In genomic region chr17:13353249-13353648, GRCm38 (mm10) we compare ENCODE assay signal across 17 mouse cellular contexts. TPM values are rescaled to one million over a fixed set of nuclear protein-coding genes. Genes with fewer than 3 reads are reported as not detected.
A peak's percentile ranks its signal among the peaks of the same experiment; 100 is the strongest.
DNase-seq lines count a peak whose midpoint lies in the region; ATAC-seq and TF ChIP-seq lines count a peak whose summit lies in the region.
"Not testable (repeated sequence)": the region's sequence is repeated elsewhere in the genome, so short reads cannot be mapped to it uniquely, and the experiment has no call there.
"Had no signal": no experiment of that assay in that cellular context is flagged by ENCODE, and none has a peak within 500 bp of the region (broad histone marks: within the 10 kb centered on the region; RNA-seq: fewer than 3 reads in every experiment).

No protein-coding gene starts in this region.

- not testable (repeated sequence) for TF ChIP-seq EP300 in liver, postnatal 0 days (IDR thresholded peaks at IDR 0.05; ENCODE audit: low read depth)

- H3K4me2 ChIP-seq in hindbrain, embryonic 14.5 days (replicated peaks); liver, postnatal 0 days (ENCODE audit: low read depth, low read length); neural tube, embryonic 11.5 days (ENCODE audit: low read depth): not testable (repeated sequence)

- H3K27ac ChIP-seq in embryonic facial prominence, embryonic 10.5 days (replicated peaks); hindbrain, embryonic 14.5 days; liver, postnatal 0 days (ENCODE audit: low read depth); neural tube, embryonic 11.5 days (ENCODE audit: low read depth, low read length): not testable (repeated sequence)

- not testable (repeated sequence) for H3K27me3 ChIP-seq in embryonic facial prominence, embryonic 10.5 days (replicated peaks; ENCODE audit: low read depth, poor library complexity, severe bottlenecking); hindbrain, embryonic 14.5 days (ENCODE audit: control insufficient read depth, insufficient read depth, low read length); liver, postnatal 0 days (ENCODE audit: insufficient read depth, low read length); neural tube, embryonic 11.5 days (ENCODE audit: control insufficient read depth, insufficient read depth, low read length)

- not testable (repeated sequence) for H3K9ac ChIP-seq in hindbrain, embryonic 14.5 days; liver, postnatal 0 days (replicated peaks); neural tube, embryonic 11.5 days (ENCODE audit: low read length)

- 88% methylated on average over 8 of the region's 8 CpGs for WGBS in embryonic facial prominence, embryonic 10.5 days
- WGBS in hindbrain, embryonic 14.5 days: 89% methylated on average over 8 of the region's 8 CpGs
- 74% methylated on average over 8 of the region's 8 CpGs for WGBS in liver, postnatal 0 days (ENCODE audit: insufficient replicate concordance)
- WGBS in neural tube, embryonic 11.5 days: 86% methylated on average over 8 of the region's 8 CpGs

- peaks cover 43% of the 10 kb centered on the region for H3K9me3 ChIP-seq in embryonic facial prominence, embryonic 10.5 days
- H3K9me3 ChIP-seq in hindbrain, embryonic 14.5 days (ENCODE audit: control insufficient read depth, low read length): peaks cover 19% of the 10 kb centered on the region
- not testable (repeated sequence) for H3K9me3 ChIP-seq in liver, postnatal 0 days (ENCODE audit: low read length)
- H3K9me3 ChIP-seq in neural tube, embryonic 11.5 days (ENCODE audit: control insufficient read depth, low read length): peaks cover 12% of the 10 kb centered on the region; the same call in 1 of the 2 replicates

- not testable (repeated sequence) for ATAC-seq in hindbrain, embryonic 14.5 days (ENCODE audit: low FRiP score); liver, postnatal 0 days; neural tube, embryonic 11.5 days (ENCODE audit: insufficient read depth, low FRiP score, low TSS enrichment)

- H3K4me3 ChIP-seq in embryonic facial prominence, embryonic 10.5 days; hindbrain, embryonic 14.5 days (replicated peaks; ENCODE audit: low read length); liver, postnatal 0 days (ENCODE audit: low read depth, low read length); neural tube, embryonic 11.5 days (ENCODE audit: low read depth, low read length): not testable (repeated sequence)

- peak; percentile 5 for DNase-seq in embryonic facial prominence, embryonic 10.5 days (ENCODE audit: low spot score)
- peak; percentile 74 for DNase-seq in heart, adult 11 months
- DNase-seq in hindbrain, embryonic 14.5 days (ENCODE audit: low spot score): peak; percentile 6
- DNase-seq in liver: peak; percentile 3
- peak; percentile 12 for DNase-seq in liver, postnatal 0 days
- peak; percentile 3 for DNase-seq in neural tube, embryonic 11.5 days (ENCODE audit: low spot score)

- H3K36me3 ChIP-seq in embryonic facial prominence, embryonic 10.5 days (replicated peaks); hindbrain, embryonic 14.5 days (replicated peaks; ENCODE audit: control insufficient read depth, insufficient read depth); liver, postnatal 0 days (replicated peaks; ENCODE audit: insufficient read depth, low read length); neural tube, embryonic 11.5 days (ENCODE audit: control insufficient read depth, insufficient read depth, low read length): not testable (repeated sequence)

- not testable (repeated sequence) for TF ChIP-seq CTCF in liver, postnatal 0 days (IDR thresholded peaks at IDR 0.05; ENCODE audit: low read depth)

- not testable (repeated sequence) for H3K4me1 ChIP-seq in embryonic facial prominence, embryonic 10.5 days; hindbrain, embryonic 14.5 days (replicated peaks; ENCODE audit: control insufficient read depth, insufficient read depth, low read length); liver, postnatal 0 days (ENCODE audit: insufficient read depth); neural tube, embryonic 11.5 days (ENCODE audit: control insufficient read depth, insufficient read depth, low read length)

RNA-seq across cellular contexts. Expression of gene Tcp10c, which starts 1.1 kb away (rescaled TPM):
- polyA plus RNA-seq in embryonic facial prominence, embryonic 10.5 days (2016; fragmentation: Nextera tagmentation; extraction: Ambion mirVana): not detected in 2 replicates
- polyA plus RNA-seq in hindbrain, embryonic 14.5 days (2014; fragmentation: Nextera tagmentation; extraction: Ambion mirVana): 0.16 TPM in 1 of 2 replicates, not detected in the other
- polyA plus RNA-seq in liver, postnatal 0 days (2015; fragmentation: Nextera tagmentation; extraction: Ambion mirVana): not detected in 2 replicates
- not detected in 2 replicates for polyA plus RNA-seq in neural tube, embryonic 11.5 days (2014; fragmentation: Nextera tagmentation; extraction: Ambion mirVana)
- polyA plus RNA-seq: activated CD4-positive, CD25-positive, alpha-beta regulatory T cell, adult 4 months; C2C12; cerebellum, adult 2 months; embryonic facial prominence, embryonic 11.5 days; embryonic facial prominence, embryonic 13.5 days; embryonic facial prominence, embryonic 15.5 days; erythroblast, embryonic 14.5 days; forebrain, embryonic 10.5 days; forebrain, embryonic 15.5 days; forebrain, postnatal 0 days; G1E had no signal

Comparison
In these comparisons a context has a peak if more than half of its experiments do, and no peak if none do; other contexts are left out.
1. DNase-seq: peak in every context shown above with its lines; median percentile 74 in heart, adult 11 months; 12 in liver, postnatal 0 days; 6 in hindbrain, embryonic 14.5 days; 5 in embryonic facial prominence, embryonic 10.5 days; 3 in liver; 3 in neural tube, embryonic 11.5 days.